Mouse (Mus musculus): ENCODE measurements around the gene Phf23. TPM values are rescaled to one million over a fixed set of nuclear protein-coding genes. Genes with fewer than 3 reads are reported as not detected.
"Not testable (repeated sequence)": the region's sequence is repeated elsewhere in the genome, so short reads cannot be mapped to it uniquely, and the experiment has no call there.

Gene Phf23
- polyA plus RNA-seq, 1 experiment from 2014 or later: 48.5 TPM

GRCm38 (mm10) chr11:69953267-69953915 lies 42.2 kb upstream of the Phf23 start:
- no peak for ATAC-seq (ENCODE audit: low FRiP score, low TSS enrichment)
- 70% methylated on average over 11 of the region's 11 CpGs for WGBS

GRCm38 (mm10) chr11:69955618-69956017 lies 40.0 kb upstream of the Phf23 start:
- not testable (repeated sequence) for H3K4me3 ChIP-seq (ENCODE audit: low read length); H3K9ac ChIP-seq (ENCODE audit: low read depth, low read length); H3K27me3 ChIP-seq (ENCODE audit: control insufficient read depth, insufficient read depth, low read length); H3K36me3 ChIP-seq (ENCODE audit: control insufficient read depth, insufficient read depth, low read length); H3K4me2 ChIP-seq (replicated peaks; ENCODE audit: low read depth, low read length); H3K4me1 ChIP-seq (ENCODE audit: control insufficient read depth, insufficient read depth, low read length); H3K9me3 ChIP-seq (ENCODE audit: control insufficient read depth, low read length); H3K27ac ChIP-seq (ENCODE audit: low read depth, low read length); ATAC-seq (ENCODE audit: low FRiP score, low TSS enrichment)
- WGBS: 77% methylated on average over 4 of the region's 4 CpGs

More at GRCm38 (mm10) chr11:69953267-69953915, 42.2 kb upstream of the Phf23 start:
- Histone ChIP-seq H3K27me3 (ENCODE audit: control insufficient read depth, insufficient read depth, low read length) (no peaks in the 10 kb centered on the region), H3K4me3 (ENCODE audit: low read length) (no peak overlapping the region), H3K4me1 (ENCODE audit: control insufficient read depth, insufficient read depth, low read length) (0 out of 2 replicates have a peak, but pooled peaks cover 3% of the 10 kb centered on the region), H3K9ac (ENCODE audit: low read depth, low read length) (no peak overlapping the region; the same call in 1 of the 2 replicates), H3K36me3 (ENCODE audit: control insufficient read depth, insufficient read depth, low read length) (no peaks in the 10 kb centered on the region), H3K27ac (ENCODE audit: low read depth, low read length) (no peak overlapping the region), H3K4me2 (replicated peaks; ENCODE audit: low read depth, low read length) (no peak overlapping the region), H3K9me3 (ENCODE audit: control insufficient read depth, low read length) (no peaks in the 10 kb centered on the region)

- 69% methylated on average over 1 of the region's 1 CpGs for WGBS
- no peaks in the 10 kb centered on the region for H3K4me1 ChIP-seq (ENCODE audit: control insufficient read depth, insufficient read depth, low read length)
These were observed 39.4 kb upstream of the Phf23 start for GRCm38 (mm10) chr11:69956218-69956617.

GRCm38 (mm10) chr11:69960616-69961015 lies 35.0 kb upstream of the Phf23 start:
- WGBS: 43% methylated on average over 5 of the region's 5 CpGs
- no peak for ATAC-seq (ENCODE audit: low FRiP score, low TSS enrichment)
- no peak overlapping the region for H3K9ac ChIP-seq (ENCODE audit: low read depth, low read length)
- no peaks in the 10 kb centered on the region for H3K4me1 ChIP-seq (ENCODE audit: control insufficient read depth, insufficient read depth, low read length)
- no peak overlapping the region for H3K27ac ChIP-seq (ENCODE audit: low read depth, low read length)
- H3K4me3 ChIP-seq (ENCODE audit: low read length): no peak overlapping the region
- H3K4me2 ChIP-seq (replicated peaks; ENCODE audit: low read depth, low read length): no peak overlapping the region
- no peaks in the 10 kb centered on the region for H3K9me3 ChIP-seq (ENCODE audit: control insufficient read depth, low read length)
- H3K36me3 ChIP-seq (ENCODE audit: control insufficient read depth, insufficient read depth, low read length): no peaks in the 10 kb centered on the region
- peaks cover 17% of the 10 kb centered on the region for H3K27me3 ChIP-seq (ENCODE audit: control insufficient read depth, insufficient read depth, low read length)

More at GRCm38 (mm10) chr11:69956218-69956617, 39.4 kb upstream of the Phf23 start:
- Histone ChIP-seq H3K4me2 (replicated peaks; ENCODE audit: low read depth, low read length) (no peak overlapping the region), H3K4me3 (ENCODE audit: low read length) (no peak overlapping the region), H3K9ac (ENCODE audit: low read depth, low read length) (no peak overlapping the region), H3K27me3 (ENCODE audit: control insufficient read depth, insufficient read depth, low read length) (no peaks in the 10 kb centered on the region), H3K36me3 (ENCODE audit: control insufficient read depth, insufficient read depth, low read length) (no peaks in the 10 kb centered on the region), H3K27ac (ENCODE audit: low read depth, low read length) (no peak overlapping the region), H3K9me3 (ENCODE audit: control insufficient read depth, low read length) (no peaks in the 10 kb centered on the region)
- no peak for ATAC-seq (ENCODE audit: low FRiP score, low TSS enrichment)

GRCm38 (mm10) chr11:69961841-69962240 lies 33.7 kb upstream of the Phf23 start:
- no peak for ATAC-seq (ENCODE audit: low FRiP score, low TSS enrichment)
- 31% methylated on average over 5 of the region's 5 CpGs for WGBS
- H3K9me3 ChIP-seq (ENCODE audit: control insufficient read depth, low read length): no peaks in the 10 kb centered on the region
- no peak overlapping the region for H3K9ac ChIP-seq (ENCODE audit: low read depth, low read length)
- H3K4me3 ChIP-seq (ENCODE audit: low read length): no peak overlapping the region
- H3K27ac ChIP-seq (ENCODE audit: low read depth, low read length): no peak overlapping the region
- no peaks in the 10 kb centered on the region for H3K36me3 ChIP-seq (ENCODE audit: control insufficient read depth, insufficient read depth, low read length)
- peaks cover 4% of the 10 kb centered on the region; the same call in 1 of the 2 replicates for H3K4me1 ChIP-seq (ENCODE audit: control insufficient read depth, insufficient read depth, low read length)
- H3K27me3 ChIP-seq (ENCODE audit: control insufficient read depth, insufficient read depth, low read length): peaks cover 29% of the 10 kb centered on the region
- no peak overlapping the region for H3K4me2 ChIP-seq (replicated peaks; ENCODE audit: low read depth, low read length)

- Histone ChIP-seq H3K27me3 (ENCODE audit: control insufficient read depth, insufficient read depth, low read length) (peaks cover 33% of the 10 kb centered on the region), H3K9ac (ENCODE audit: low read depth, low read length) (peak within 1 kb of the TSS; percentile 67), H3K36me3 (ENCODE audit: control insufficient read depth, insufficient read depth, low read length) (peaks cover 17% of the 10 kb centered on the region), H3K9me3 (ENCODE audit: control insufficient read depth, low read length) (no peaks in the 10 kb centered on the region), H3K27ac (ENCODE audit: low read depth, low read length) (peak within 1 kb of the TSS; percentile 80), H3K4me3 (ENCODE audit: low read length) (peak within 1 kb of the TSS; percentile 44), H3K4me1 (ENCODE audit: control insufficient read depth, insufficient read depth, low read length) (peaks cover 4% of the 10 kb centered on the region; the same call in 1 of the 2 replicates), H3K4me2 (replicated peaks; ENCODE audit: low read depth, low read length) (peak within 1 kb of the TSS; percentile 55)
- WGBS: 8% methylated on average over 24 of the region's 24 CpGs
- ATAC-seq (ENCODE audit: low FRiP score, low TSS enrichment): peak; percentile 41
These were observed 30.8 kb upstream of the Phf23 start, which contains the start of gene Cldn7 for GRCm38 (mm10) chr11:69964650-69965270. Gene Cldn7, plus strand, starts transcription at chr11:69964779.

GRCm38 (mm10) chr11:69965271-69966005 lies 30.1 kb upstream of the Phf23 start:
- 1% methylated on average over 49 of the region's 49 CpGs for WGBS
- Histone ChIP-seq H3K36me3 (ENCODE audit: control insufficient read depth, insufficient read depth, low read length) (peaks cover 24% of the 10 kb centered on the region), H3K27ac (ENCODE audit: low read depth, low read length) (peak overlapping the region; percentile 80), H3K4me2 (replicated peaks; ENCODE audit: low read depth, low read length) (peak overlapping the region; percentile 55), H3K27me3 (ENCODE audit: control insufficient read depth, insufficient read depth, low read length) (peaks cover 33% of the 10 kb centered on the region), H3K4me3 (ENCODE audit: low read length) (peak overlapping the region; percentile 44), H3K9me3 (ENCODE audit: control insufficient read depth, low read length) (no peaks in the 10 kb centered on the region), H3K9ac (ENCODE audit: low read depth, low read length) (peak overlapping the region; percentile 67), H3K4me1 (ENCODE audit: control insufficient read depth, insufficient read depth, low read length) (peaks cover 4% of the 10 kb centered on the region; the same call in 1 of the 2 replicates)
- ATAC-seq (ENCODE audit: low FRiP score, low TSS enrichment): peak; percentile 36

- peaks cover 4% of the 10 kb centered on the region; the same call in 1 of the 2 replicates for H3K4me1 ChIP-seq (ENCODE audit: control insufficient read depth, insufficient read depth, low read length)
- peak overlapping the region; percentile 80 for H3K27ac ChIP-seq (ENCODE audit: low read depth, low read length)
- peak; percentile 79 for ATAC-seq (ENCODE audit: low FRiP score, low TSS enrichment)
- peak overlapping the region; percentile 55 for H3K4me2 ChIP-seq (replicated peaks; ENCODE audit: low read depth, low read length)
- WGBS: under 1% methylated on average over 57 of the region's 59 CpGs
- H3K27me3 ChIP-seq (ENCODE audit: control insufficient read depth, insufficient read depth, low read length): peaks cover 33% of the 10 kb centered on the region
- H3K9ac ChIP-seq (ENCODE audit: low read depth, low read length): peak overlapping the region; percentile 67
- H3K4me3 ChIP-seq (ENCODE audit: low read length): peak overlapping the region; percentile 44
- no peaks in the 10 kb centered on the region for H3K9me3 ChIP-seq (ENCODE audit: control insufficient read depth, low read length)
- H3K36me3 ChIP-seq (ENCODE audit: control insufficient read depth, insufficient read depth, low read length): peaks cover 27% of the 10 kb centered on the region
These were observed 29.3 kb upstream of the Phf23 start for GRCm38 (mm10) chr11:69966006-69966859.

All from kidney, embryonic 14.5 days (tissue).